Mouse (Mus musculus) ES-E14 (cell line): ENCODE results near the gene Senp2.

Source experiments
- CHD2 ChIP-seq: IDR thresholded peaks from 2 replicates; pipeline ENCODE4 v1.6.1; 2014; ENCODE audit warnings: mild to moderate bottlenecking, low read depth, low read length, inconsistent platforms
- ZC3H11A ChIP-seq: IDR thresholded peaks from 2 replicates; pipeline ENCODE4 v1.6.1; 2012; ENCODE audit warnings: low read depth, mild to moderate bottlenecking, inconsistent platforms, low read length, borderline replicate concordance
- ZNF384 ChIP-seq: IDR thresholded peaks from 2 replicates; pipeline ENCODE4 v1.6.1; 2012; ENCODE audit warnings: low read depth, low read length, inconsistent platforms

DNA sequence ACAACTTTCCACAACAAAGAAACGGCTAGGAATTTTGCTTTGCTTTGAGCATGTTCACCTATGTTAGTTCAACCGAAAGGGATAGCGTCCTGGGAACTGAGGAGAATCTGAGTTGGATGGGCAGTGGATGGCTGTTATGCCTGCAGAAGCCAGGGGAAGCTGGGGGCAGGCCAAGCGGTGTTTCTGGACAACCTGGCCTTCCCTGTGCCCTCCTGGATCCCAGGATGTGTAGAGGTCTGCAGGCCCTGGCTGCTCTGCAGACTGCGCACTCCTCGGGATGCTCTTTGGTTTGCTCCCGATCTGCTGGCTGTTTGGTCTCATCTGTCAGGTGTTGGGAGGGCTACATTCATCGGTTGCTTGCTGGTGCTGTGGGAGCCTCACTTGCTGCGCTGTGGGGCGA lies 51.1 kb downstream of the Senp2 start:
- TF ChIP-seq CHD2 (no peak), ZNF384 (no peak), ZC3H11A (no peak)
